Mouse (Mus musculus) midbrain, postnatal 0 days (tissue): Measurements from ENCODE around the gene 1700001L19Rik. TPM values are rescaled to one million over a fixed set of nuclear protein-coding genes. Genes with fewer than 3 reads are reported as not detected.

Experiments used
- ATAC-seq: fragments of 200-750 bp; cut with Nextera tagmentation; 2 replicates; pipeline ENCODE4 v1.8.0; 2017; ENCODE audit warnings: moderate number of reproducible peaks, mild to moderate bottlenecking, moderate TSS enrichment, moderate library complexity; ENCODE audit not compliant: low FRiP score
- DNase-seq: peaks from one replicate; pipeline ENCODE4 v3.0.0-alpha.2; 2015; ENCODE audit warnings: low spot score
- H3K27ac ChIP-seq: fragments of 300-500 bp; sonication (generic); 2 replicates; pipeline ENCODE4 v1.5.1; 2014; ENCODE audit warnings: low read depth, mild to moderate bottlenecking, low read length, mixed read lengths
- H3K27me3 ChIP-seq: fragments of 300-500 bp; sonication (generic); 2 replicates; pipeline ENCODE4 v1.6.1; 2014; ENCODE audit warnings: low read length, control low read depth, mixed read lengths; ENCODE audit not compliant: insufficient read depth
- H3K36me3 ChIP-seq: fragments of 300-500 bp; sonication (generic); 2 replicates; pipeline ENCODE4 v1.6.1; 2014; ENCODE audit warnings: low read length, control low read depth, mixed read lengths; ENCODE audit not compliant: insufficient read depth
- H3K4me1 ChIP-seq: fragments of 300-500 bp; sonication (generic); 2 replicates; pipeline ENCODE4 v1.6.1; 2014; ENCODE audit warnings: mild to moderate bottlenecking, control low read depth, antibody characterized with exemption, low read length, mixed read lengths; ENCODE audit not compliant: insufficient read depth
- H3K4me2 ChIP-seq: fragments of 300-500 bp; sonication (generic); 2 replicates; pipeline ENCODE4 v1.6.1; 2014; ENCODE audit warnings: low read depth, mild to moderate bottlenecking, low read length, mixed read lengths; ENCODE audit not compliant: poor library complexity, severe bottlenecking
- H3K4me3 ChIP-seq: fragments of 300-500 bp; sonication (generic); 2 replicates; pipeline ENCODE4 v1.5.1; 2014; ENCODE audit warnings: low read depth, mild to moderate bottlenecking, low read length, moderate library complexity
- H3K9ac ChIP-seq: fragments of 300-500 bp; sonication (generic); replicated peaks from 2 replicates; pipeline ENCODE4 v1.6.1; 2014; ENCODE audit warnings: mild to moderate bottlenecking, low read length, moderate library complexity, mixed read lengths; ENCODE audit not compliant: poor library complexity, severe bottlenecking
- H3K9me3 ChIP-seq: fragments of 300-500 bp; sonication (generic); 2 replicates; pipeline ENCODE4 v1.6.1; 2016; ENCODE audit warnings: low read length, control low read depth
- CTCF ChIP-seq: IDR thresholded peaks from 2 replicates; pipeline ENCODE4 v1.5.1; 2016; ENCODE audit warnings: antibody characterized with exemption, mild to moderate bottlenecking
- WGBS: fragments of 180-500 bp; shearing (Covaris S2); extraction: QIAGEN DNeasy Blood & Tissue Kit; methylation state at CpG from one replicate; pipeline ENCODE4 v1.1.7; 2014; 5-methylcytosine and 5-hydroxymethylcytosine counted together
- polyA plus RNA-seq: library from polyadenylated mRNA; unstranded; fragments of >200 nt; fragmentation: Nextera tagmentation; extraction: Ambion mirVana; gene quantifications from 2 replicates; pipeline ENCODE4 v1.2.1, GENCODE M21; 2015
- total RNA-seq: library from RNA; depleted of rRNA; stranded (reverse); fragments of >200 nt; gene quantifications from 2 replicates; pipeline ENCODE4 v1.2.3, GENCODE M21; 2014

1700001L19Rik gene
- total and polyA plus RNA-seq, 2 experiments from 2014 or later, result 10.5 to 27.6 TPM

GRCm38 (mm10) chr13:68582517-68582780, 14.8 kb upstream of the 1700001L19Rik start:
- 0% methylated on average over 11 of the region's 11 CpGs for WGBS
- peak overlapping the region; percentile 79 for H3K4me3 ChIP-seq
- H3K9me3 ChIP-seq, result no peaks in the 10 kb centered on the region
- no peak for TF ChIP-seq CTCF
- no peaks in the 10 kb centered on the region for H3K27me3 ChIP-seq
- peak overlapping the region; percentile 71 for H3K9ac ChIP-seq
- ATAC-seq (peak; percentile 10; the same call in 1 of the 2 replicates), DNase-seq (peak; percentile 17)
- no peaks in the 10 kb centered on the region; the same call in 1 of the 2 replicates for H3K4me1 ChIP-seq
- peak overlapping the region; percentile 75 for H3K27ac ChIP-seq
- peaks cover 31% of the 10 kb centered on the region for H3K36me3 ChIP-seq
- peak overlapping the region; percentile 77 for H3K4me2 ChIP-seq

- Histone ChIP-seq H3K9me3 (no peaks in the 10 kb centered on the region), H3K27ac (no peak overlapping the region), H3K4me3 (no peak overlapping the region), H3K4me1 (no peaks in the 10 kb centered on the region; the same call in 1 of the 2 replicates), H3K36me3 (peaks cover 41% of the 10 kb centered on the region), H3K4me2 (no peak overlapping the region), H3K9ac (no peak overlapping the region), H3K27me3 (no peaks in the 10 kb centered on the region)
- WGBS, result 92% methylated on average over 11 of the region's 11 CpGs
- TF ChIP-seq CTCF, result no peak
- ATAC-seq (no peak), DNase-seq (no peak)
Measured at GRCm38 (mm10) chr13:68583961-68584360, 13.3 kb upstream of the 1700001L19Rik start.

DNA sequence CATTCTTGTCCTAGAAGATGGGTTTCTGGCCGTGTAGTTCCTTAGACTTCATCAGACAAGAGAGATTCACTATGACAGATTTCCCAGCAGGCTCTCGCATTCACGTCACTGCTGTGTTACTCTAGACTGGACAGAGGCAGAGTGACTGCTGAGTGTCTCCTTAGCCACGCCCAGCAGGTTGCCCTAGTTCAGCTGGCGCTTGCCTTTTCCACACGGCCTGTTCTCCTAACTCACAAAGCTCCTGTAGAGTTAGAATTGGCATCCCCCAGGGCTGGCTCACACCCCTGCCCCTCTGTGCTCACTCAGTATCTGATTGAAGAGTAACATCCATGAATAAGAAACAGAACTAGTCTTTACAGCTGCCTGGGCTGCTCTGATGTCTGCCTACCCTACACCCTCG, 11.8 kb upstream of the 1700001L19Rik start:
- TF ChIP-seq CTCF, result no peak
- no peak for DNase-seq

DNA sequence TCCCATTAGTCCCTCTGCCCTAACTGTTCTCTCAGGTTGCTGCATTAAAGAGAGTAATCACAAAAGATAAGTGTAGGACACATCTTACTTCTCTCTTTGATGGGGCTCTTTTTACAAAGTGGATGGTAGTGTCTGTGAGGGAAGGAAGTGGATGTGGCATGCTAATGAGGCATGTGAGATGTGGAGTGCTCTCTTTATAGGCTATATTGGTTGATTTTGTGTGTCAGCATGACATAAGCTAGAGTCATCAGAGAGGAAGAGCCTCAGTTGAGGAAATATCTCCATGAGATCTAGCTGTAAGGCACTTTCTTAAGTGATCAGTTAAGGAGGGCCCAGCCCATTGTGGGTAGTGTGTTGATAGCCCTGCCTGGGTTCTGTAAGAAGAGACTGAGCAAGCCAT, 8.9 kb upstream of the 1700001L19Rik start:
- H3K9me3 ChIP-seq, result no peaks in the 10 kb centered on the region
- no peak overlapping the region for H3K4me3 ChIP-seq
- H3K27me3 ChIP-seq, result no peaks in the 10 kb centered on the region
- no peak overlapping the region for H3K27ac ChIP-seq
- H3K9ac ChIP-seq, result no peak overlapping the region
- no peak for DNase-seq
- H3K4me1 ChIP-seq, result no peaks in the 10 kb centered on the region
- H3K4me2 ChIP-seq, result no peak overlapping the region
- no peak for ATAC-seq
- H3K36me3 ChIP-seq, result peaks cover 56% of the 10 kb centered on the region
- TF ChIP-seq CTCF, result no peak

More for the DNA sequence above, 11.8 kb upstream of the 1700001L19Rik start:
- WGBS, result 82% methylated on average over 7 of the region's 7 CpGs
- H3K27ac ChIP-seq, result no peak overlapping the region
- H3K4me1 ChIP-seq, result no peaks in the 10 kb centered on the region; the same call in 1 of the 2 replicates
- no peak for ATAC-seq
- no peaks in the 10 kb centered on the region for H3K27me3 ChIP-seq
- peaks cover 41% of the 10 kb centered on the region for H3K36me3 ChIP-seq
- no peak overlapping the region for H3K4me3 ChIP-seq
- no peak overlapping the region for H3K9ac ChIP-seq
- no peaks in the 10 kb centered on the region for H3K9me3 ChIP-seq
- no peak overlapping the region for H3K4me2 ChIP-seq

DNA sequence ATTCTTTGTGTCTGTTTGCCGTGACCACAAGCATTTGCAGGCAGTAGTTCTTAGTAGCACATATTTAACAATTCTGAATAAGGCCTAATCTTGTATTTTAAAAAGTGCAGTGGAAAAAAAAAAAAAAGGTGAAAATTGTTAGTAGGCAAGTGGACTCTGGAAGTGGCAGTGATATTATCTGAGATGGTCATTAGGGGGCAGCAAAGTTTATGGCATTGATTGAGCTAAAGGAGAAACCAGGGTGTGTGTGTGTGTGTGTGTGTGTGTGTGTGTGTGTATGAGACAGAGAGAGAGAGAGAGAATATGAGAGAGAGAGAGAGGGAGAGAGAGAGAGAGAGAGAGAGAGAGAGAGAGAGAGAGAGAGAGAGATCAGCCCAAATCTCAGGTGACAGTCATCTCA, 3.4 kb upstream of the 1700001L19Rik start:
- peak; percentile 72 for TF ChIP-seq CTCF
- no peaks in the 10 kb centered on the region for H3K4me1 ChIP-seq
- peaks cover 19% of the 10 kb centered on the region for H3K36me3 ChIP-seq
- no peak overlapping the region for H3K9ac ChIP-seq
- no peak overlapping the region for H3K27ac ChIP-seq
- WGBS, result 77% methylated on average over 1 of the region's 1 CpGs
- DNase-seq, result peak; percentile 84
- no peaks in the 10 kb centered on the region for H3K9me3 ChIP-seq
- H3K27me3 ChIP-seq, result no peaks in the 10 kb centered on the region
- no peak; the same call in 1 of the 2 replicates for ATAC-seq
- no peak overlapping the region for H3K4me2 ChIP-seq
- no peak overlapping the region for H3K4me3 ChIP-seq

GRCm38 (mm10) chr13:68597667-68598066, 446 bp downstream of the 1700001L19Rik start:
- Histone ChIP-seq H3K9me3 (no peaks in the 10 kb centered on the region), H3K9ac (peak overlapping the region; percentile 34; the same call in 1 of the 2 replicates), H3K4me2 (peak overlapping the region; percentile 47), H3K27ac (no peak overlapping the region), H3K36me3 (peaks cover 4% of the 10 kb centered on the region; the same call in 1 of the 2 replicates), H3K27me3 (no peaks in the 10 kb centered on the region), H3K4me3 (peak overlapping the region; percentile 29), H3K4me1 (peaks cover 3% of the 10 kb centered on the region; the same call in 1 of the 2 replicates)
- DNase-seq, result no peak
- ATAC-seq, result peak; percentile 31; the same call in 1 of the 2 replicates
- TF ChIP-seq CTCF, result no peak
- 18% methylated on average over 13 of the region's 13 CpGs for WGBS
